In genomic region chr8:9348523-9349135, GRCm38 (mm10) we compare ENCODE assay signal across 10 mouse cellular contexts.
DNase-seq lines count a peak whose midpoint lies in the region; ATAC-seq and TF ChIP-seq lines count a peak whose summit lies in the region.
"Had no signal": no experiment of that assay in that cellular context is flagged by ENCODE, and none has a peak within 500 bp of the region (broad histone marks: within the 10 kb centered on the region; RNA-seq: fewer than 3 reads in every experiment).

No protein-coding gene starts in this region.

- H3K9me3 ChIP-seq in MEL (replicated peaks; ENCODE audit: insufficient read depth, low read length): no peaks in the 10 kb centered on the region
- H3K9me3 ChIP-seq in forebrain, embryonic 16.5 days (ENCODE audit: control insufficient read depth, low read length): no peaks in the 10 kb centered on the region
- no peaks in the 10 kb centered on the region for H3K9me3 ChIP-seq in lung, embryonic 14.5 days (ENCODE audit: low read depth, low read length)
- no peaks in the 10 kb centered on the region for H3K9me3 ChIP-seq in stomach, embryonic 16.5 days (replicated peaks; ENCODE audit: control insufficient read depth, low read length)

- WGBS in forebrain, embryonic 16.5 days: 51% methylated on average over 7 of the region's 7 CpGs
- WGBS in lung, embryonic 14.5 days: 46% methylated on average over 7 of the region's 7 CpGs
- 47% methylated on average over 7 of the region's 7 CpGs for WGBS in stomach, embryonic 16.5 days

- no peak overlapping the region for H3K9ac ChIP-seq in MEL (ENCODE audit: control insufficient read depth, low read depth, low read length, poor library complexity, severe bottlenecking)
- H3K9ac ChIP-seq in forebrain, embryonic 16.5 days (replicated peaks; ENCODE audit: low read depth, low read length): no peak overlapping the region
- H3K9ac ChIP-seq in lung, embryonic 14.5 days: no peak overlapping the region
- no peak overlapping the region for H3K9ac ChIP-seq in stomach, embryonic 16.5 days (ENCODE audit: low read length)

- no peak overlapping the region for H3K27ac ChIP-seq in layer of hippocampus, adult 2 months
- H3K27ac ChIP-seq in MEL (ENCODE audit: control insufficient read depth, low read depth, low read length): no peak overlapping the region
- no peak overlapping the region for H3K27ac ChIP-seq in forebrain, embryonic 16.5 days (ENCODE audit: low read length)
- H3K27ac ChIP-seq in lung, embryonic 14.5 days (ENCODE audit: low read depth): no peak overlapping the region
- no peak overlapping the region for H3K27ac ChIP-seq in stomach, embryonic 16.5 days (ENCODE audit: low read length)

- no peak for TF ChIP-seq EP300 in MEL (IDR thresholded peaks at IDR 0.05; ENCODE audit: low read depth in 1 of 2, low read length in 2 of 2)

- ATAC-seq in forebrain, embryonic 16.5 days: peak; percentile 43; the same call in 1 of the 2 replicates
- no peak; the same call in 1 of the 2 replicates for ATAC-seq in lung, embryonic 14.5 days (ENCODE audit: insufficient read depth)
- peak; percentile 62 for ATAC-seq in stomach, embryonic 16.5 days (ENCODE audit: insufficient read depth, low FRiP score)

- H3K36me3 ChIP-seq in MEL (ENCODE audit: control insufficient read depth in 1 of 2, insufficient read depth in 2 of 2, low read length in 2 of 2): no peaks in the 10 kb centered on the region
- no peaks in the 10 kb centered on the region for H3K36me3 ChIP-seq in forebrain, embryonic 16.5 days (ENCODE audit: control insufficient read depth, insufficient read depth)
- no peaks in the 10 kb centered on the region for H3K36me3 ChIP-seq in lung, embryonic 14.5 days (ENCODE audit: insufficient read depth)
- H3K36me3 ChIP-seq in stomach, embryonic 16.5 days (ENCODE audit: control insufficient read depth, insufficient read depth, low read length): no peaks in the 10 kb centered on the region

- no peaks in the 10 kb centered on the region for H3K79me2 ChIP-seq in MEL (ENCODE audit: control insufficient read depth, insufficient read depth, low read length, poor library complexity)

- no peak overlapping the region for H3K4me2 ChIP-seq in forebrain, embryonic 16.5 days (ENCODE audit: low read length)
- H3K4me2 ChIP-seq in lung, embryonic 14.5 days: no peak overlapping the region
- H3K4me2 ChIP-seq in stomach, embryonic 16.5 days (ENCODE audit: low read depth, low read length): no peak overlapping the region

- TF ChIP-seq RAD21 in MEL (IDR thresholded peaks at IDR 0.05; ENCODE audit: low read depth, low read length): peak; percentile 17

- TF ChIP-seq CTCF in layer of hippocampus, adult 2 months (conservative IDR thresholded peaks at IDR 0.05): peak; percentile 87
- peak; percentile 21 to 58 (median 42); a peak in 5 of 6 replicates for TF ChIP-seq CTCF in MEL (IDR thresholded peaks at IDR 0.05 in 2 of 3, conservative IDR thresholded peaks at IDR 0.05 in 1 of 3; ENCODE audit: control insufficient read depth in 1 of 3, insufficient read depth in 1 of 3, low read depth in 2 of 3, low read length in 3 of 3, poor library complexity in 1 of 3, severe bottlenecking in 1 of 3)
- peak; percentile 73 for TF ChIP-seq CTCF in lung, embryonic 14.5 days (IDR thresholded peaks at IDR 0.05; ENCODE audit: low read depth)

- H3K4me1 ChIP-seq in MEL (ENCODE audit: control insufficient read depth in 1 of 2, insufficient read depth in 2 of 2, low read length in 2 of 2): no peaks in the 10 kb centered on the region
- peaks cover 8% of the 10 kb centered on the region; the same call in 1 of the 2 replicates for H3K4me1 ChIP-seq in forebrain, embryonic 16.5 days (replicated peaks; ENCODE audit: control insufficient read depth, insufficient read depth, low read length)
- H3K4me1 ChIP-seq in lung, embryonic 14.5 days (ENCODE audit: insufficient read depth): no peaks in the 10 kb centered on the region; the same call in 1 of the 2 replicates
- no peaks in the 10 kb centered on the region for H3K4me1 ChIP-seq in stomach, embryonic 16.5 days (ENCODE audit: control insufficient read depth, insufficient read depth, low read length)

- H3K4me3 ChIP-seq in layer of hippocampus, adult 2 months: no peak overlapping the region
- H3K4me3 ChIP-seq in MEL (ENCODE audit: control insufficient read depth in 1 of 2, insufficient read depth in 1 of 2, low read depth in 2 of 2, low read length in 2 of 2): no peak overlapping the region
- no peak overlapping the region for H3K4me3 ChIP-seq in forebrain, embryonic 16.5 days (replicated peaks; ENCODE audit: low read length)
- no peak overlapping the region for H3K4me3 ChIP-seq in lung, embryonic 14.5 days (ENCODE audit: low read depth, low read length)
- H3K4me3 ChIP-seq in stomach, embryonic 16.5 days (replicated peaks; ENCODE audit: low read length): no peak overlapping the region
- H3K4me3 ChIP-seq: erythroblast, embryonic 14.5 days; myocyte had no signal

- TF ChIP-seq POLR2A in MEL (IDR thresholded peaks at IDR 0.05; ENCODE audit: control insufficient read depth in 1 of 2, insufficient read depth in 1 of 2, low read depth in 1 of 2, low read length in 2 of 2, poor library complexity in 1 of 2): no peak

- DNase-seq in layer of hippocampus, adult 2 months (ENCODE audit: low spot score in 2 of 2): peak in 1 of 2 experiments; percentile 49
- DNase-seq in layer of hippocampus, adult 18-20 months (ENCODE audit: low spot score in 2 of 2): no peak
- DNase-seq in MEL (ENCODE audit: low read depth, low spot score): peak; percentile 8
- peak; percentile 0 for DNase-seq in c-Kit-positive CD71-positive TER-119-positive erythroid progenitor cells, embryonic 14.5 days (ENCODE audit: low spot score)
- peak; percentile 71 for DNase-seq in lung, embryonic 14.5 days
- DNase-seq in layer of hippocampus, adult 9-10 months (ENCODE audit: low spot score): no peak

- no peaks in the 10 kb centered on the region for H3K27me3 ChIP-seq in MEL (ENCODE audit: control insufficient read depth in 1 of 2, insufficient read depth in 2 of 2, low read length in 2 of 2)
- no peaks in the 10 kb centered on the region for H3K27me3 ChIP-seq in forebrain, embryonic 16.5 days (replicated peaks; ENCODE audit: control insufficient read depth, insufficient read depth, low read length)
- no peaks in the 10 kb centered on the region for H3K27me3 ChIP-seq in lung, embryonic 14.5 days (ENCODE audit: insufficient read depth, low read length)
- no peaks in the 10 kb centered on the region for H3K27me3 ChIP-seq in stomach, embryonic 16.5 days (ENCODE audit: control insufficient read depth, insufficient read depth, low read length)

TF ChIP-seq in MEL, 35 proteins besides CTCF, POLR2A, EP300 and RAD21:
- peak; percentile 24; the same call in 1 of the 2 replicates for TF ChIP-seq SMC3 (IDR thresholded peaks at IDR 0.05; ENCODE audit: low read depth, low read length)
- TF ChIP-seq NRF1 (IDR thresholded peaks at IDR 0.05; ENCODE audit: insufficient read depth, low read depth, low read length, poor library complexity, severe bottlenecking): no peak

Comparison
In these comparisons a context has a peak if more than half of its experiments do, and no peak if none do; other contexts are left out.
1. DNase-seq: peak in MEL (single experiment), c-Kit-positive CD71-positive TER-119-positive erythroid progenitor cells, embryonic 14.5 days (single experiment) and lung, embryonic 14.5 days (single experiment); none in layer of hippocampus, adult 18-20 months (0 of 2) and layer of hippocampus, adult 9-10 months (single experiment).
2. Peak in every context shown above with its lines, with median percentiles within 50 percentile points of each other: CTCF ChIP-seq.